Mouse (Mus musculus): Measurements from ENCODE around the gene Hyal1.

DNA sequence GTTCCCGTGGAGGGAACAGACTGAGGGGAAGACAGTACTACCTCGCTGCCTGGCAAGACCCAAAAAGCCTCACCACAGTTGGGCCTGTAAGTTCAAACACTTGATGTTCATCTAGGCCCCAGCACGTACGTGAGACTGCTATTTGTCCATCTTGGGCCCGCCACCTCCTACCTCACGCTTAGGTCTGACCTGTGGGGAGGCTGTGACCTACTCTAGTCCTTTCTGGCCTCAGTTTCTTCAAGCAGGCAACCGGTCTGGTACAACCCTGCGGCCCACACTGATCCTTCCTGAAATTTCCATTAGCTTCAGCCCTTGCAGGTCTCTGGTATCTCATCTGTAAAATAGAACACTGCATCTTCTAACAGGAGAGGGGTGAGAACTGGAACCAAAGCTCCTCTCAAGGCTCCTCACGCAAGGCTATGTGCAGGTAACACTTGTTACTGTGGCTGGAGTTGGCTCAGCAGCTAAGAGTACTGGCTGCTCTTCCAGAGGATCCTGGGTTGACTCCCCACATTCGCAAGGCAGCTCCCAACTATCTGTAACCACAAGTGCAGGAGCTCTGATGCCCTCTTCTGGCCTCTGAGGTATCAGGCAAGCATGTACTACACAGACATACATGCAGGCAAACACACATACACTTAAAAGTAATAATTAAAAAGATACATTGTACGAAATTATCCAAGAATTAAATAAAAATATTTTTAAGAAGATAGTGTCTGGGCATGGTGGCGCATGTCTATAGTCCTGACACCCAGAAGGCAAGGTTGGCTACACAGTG, 48.8 kb downstream of the Hyal1 start:
- TF ChIP-seq CTCF (IDR thresholded peaks at IDR 0.05; ENCODE audit: low read depth, low read length) (peak; percentile 28), POLR2A (IDR thresholded peaks at IDR 0.05; ENCODE audit: extremely low read depth, insufficient read depth, low read length) (no peak)

All from liver, adult 2 months (tissue).